Mouse (Mus musculus): ENCODE data around the gene Itgad. TPM values are rescaled to one million over a fixed set of nuclear protein-coding genes. Genes with fewer than 3 reads are reported as not detected.
A peak's percentile ranks its signal among the peaks of the same experiment; 100 is the strongest.

Gene Itgad
- polyA plus RNA-seq, 1 experiment, result 61.3 TPM

DNA sequence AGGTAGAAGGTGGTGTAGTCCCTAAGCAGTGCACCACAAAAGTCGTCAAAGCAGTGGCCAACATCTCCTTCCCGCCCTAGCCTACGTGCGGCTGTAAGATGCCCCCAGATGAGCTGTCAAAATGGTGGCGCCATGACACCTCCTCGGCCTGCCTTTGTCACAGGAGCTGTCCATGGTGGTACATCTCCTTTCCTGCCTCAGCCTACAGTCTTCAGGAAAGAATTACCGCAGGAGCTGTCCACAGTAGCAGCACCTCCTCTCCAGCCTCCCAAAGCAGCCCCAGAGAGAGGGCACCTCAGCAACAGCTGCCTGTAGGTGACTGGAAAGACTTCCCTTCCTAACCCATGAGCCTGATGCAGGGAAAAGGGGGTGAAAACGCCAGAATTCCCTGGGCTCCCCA lies 77.6 kb downstream of the Itgad start:
- TF ChIP-seq CTCF (IDR thresholded peaks at IDR 0.05; ENCODE audit: extremely low read depth, insufficient read depth, insufficient read length, insufficient replicate concordance), result no peak
- TF ChIP-seq POLR2A (IDR thresholded peaks at IDR 0.05; ENCODE audit: low read depth, low read length), result no peak
- no peaks in the 10 kb centered on the region for H3K36me3 ChIP-seq (ENCODE audit: control insufficient read depth, insufficient read depth, low read length)
- no peaks in the 10 kb centered on the region for H3K27me3 ChIP-seq (ENCODE audit: control insufficient read depth, insufficient read depth, low read length)
- no peak overlapping the region for H3K27ac ChIP-seq (ENCODE audit: insufficient read depth, low read length)
- H3K4me1 ChIP-seq (ENCODE audit: control insufficient read depth, insufficient read depth, insufficient read length), result peaks cover under 1% of the 10 kb centered on the region; the same call in 1 of the 2 replicates
- H3K4me3 ChIP-seq (ENCODE audit: extremely low read depth, insufficient read depth, insufficient read length), result no peak overlapping the region
- no peak for DNase-seq (ENCODE audit: low read depth in 1 of 2, low spot score in 2 of 2)
- WGBS, result 48% methylated on average over 8 of the region's 8 CpGs

DNA sequence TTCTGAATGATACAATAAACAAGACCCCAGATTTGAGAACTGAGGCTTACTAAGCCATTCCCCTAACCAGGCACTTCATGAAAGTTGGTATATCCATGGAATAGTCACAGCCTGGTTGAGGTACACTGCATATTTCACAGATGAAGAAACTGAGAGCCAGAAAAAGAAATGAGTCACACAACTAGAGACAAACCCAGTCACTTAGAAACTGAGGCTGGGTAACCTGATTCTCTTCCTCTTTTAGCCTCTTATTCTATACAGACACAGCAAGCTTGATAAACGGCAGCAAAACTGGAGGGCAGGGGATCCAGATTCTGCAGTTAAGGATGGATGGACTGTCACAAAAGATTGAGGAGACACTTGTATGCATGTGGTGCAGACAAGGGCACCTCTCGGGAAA lies 80.6 kb downstream of the Itgad start:
- H3K27me3 ChIP-seq (ENCODE audit: control insufficient read depth, insufficient read depth, low read length), result no peaks in the 10 kb centered on the region
- TF ChIP-seq CTCF (IDR thresholded peaks at IDR 0.05; ENCODE audit: extremely low read depth, insufficient read depth, insufficient read length, insufficient replicate concordance) (no peak), POLR2A (IDR thresholded peaks at IDR 0.05; ENCODE audit: low read depth, low read length) (no peak)
- H3K36me3 ChIP-seq (ENCODE audit: control insufficient read depth, insufficient read depth, low read length), result peaks cover under 1% of the 10 kb centered on the region; the same call in 1 of the 2 replicates
- H3K4me3 ChIP-seq (ENCODE audit: extremely low read depth, insufficient read depth, insufficient read length), result no peak overlapping the region
- H3K27ac ChIP-seq (ENCODE audit: insufficient read depth, low read length), result no peak overlapping the region
- WGBS, result 76% methylated on average over 2 of the region's 2 CpGs
- no peak for DNase-seq (ENCODE audit: low read depth in 1 of 2, low spot score in 2 of 2)
- peaks cover 3% of the 10 kb centered on the region; the same call in 1 of the 2 replicates for H3K4me1 ChIP-seq (ENCODE audit: control insufficient read depth, insufficient read depth, insufficient read length)

DNA sequence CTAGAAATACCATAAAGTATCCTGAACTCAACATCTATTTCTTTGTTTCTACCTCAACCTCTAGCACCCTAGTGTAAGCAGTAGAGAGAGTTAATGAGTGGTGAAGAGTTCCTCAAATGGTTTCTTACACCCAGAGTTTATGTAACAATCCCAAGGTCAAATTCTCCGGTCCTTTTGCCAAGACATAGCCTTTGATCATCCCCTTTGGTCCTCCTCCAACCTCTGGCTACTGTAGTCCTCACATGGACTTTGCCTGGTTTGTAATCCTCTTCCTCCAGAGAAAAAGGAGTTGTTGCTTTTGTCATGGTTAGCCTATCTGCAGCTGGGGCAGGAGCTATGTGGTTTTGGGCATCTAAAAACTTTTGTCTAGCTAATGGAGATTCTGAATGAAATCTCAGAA lies 81.3 kb downstream of the Itgad start:
- no peak overlapping the region for H3K27ac ChIP-seq (ENCODE audit: insufficient read depth, low read length)
- no peaks in the 10 kb centered on the region for H3K27me3 ChIP-seq (ENCODE audit: control insufficient read depth, insufficient read depth, low read length)

DNA sequence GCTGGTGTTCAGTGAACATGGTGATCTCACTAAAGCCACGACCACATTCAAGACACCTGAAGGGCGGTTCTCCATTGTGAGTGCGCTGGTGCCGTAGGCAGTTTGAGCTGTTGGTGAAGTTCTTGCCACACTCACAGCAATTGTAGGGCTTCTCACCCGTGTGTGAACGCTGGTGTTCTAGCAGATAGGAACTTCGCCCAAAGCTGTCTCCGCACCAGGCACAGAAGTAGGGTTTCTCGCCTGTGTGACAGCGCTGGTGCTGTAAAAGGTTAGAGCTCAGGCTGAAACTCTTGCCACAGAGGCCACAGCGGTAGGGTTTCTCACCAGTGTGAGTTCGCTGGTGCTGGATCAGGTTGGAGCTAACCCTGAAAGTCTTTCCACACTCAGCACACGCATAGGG lies 82.2 kb downstream of the Itgad start:
- TF ChIP-seq POLR2A (IDR thresholded peaks at IDR 0.05; ENCODE audit: low read depth, low read length) (no peak), CTCF (IDR thresholded peaks at IDR 0.05; ENCODE audit: extremely low read depth, insufficient read depth, insufficient read length, insufficient replicate concordance) (no peak)
- H3K4me1 ChIP-seq (ENCODE audit: control insufficient read depth, insufficient read depth, insufficient read length), result peaks cover 3% of the 10 kb centered on the region; the same call in 1 of the 2 replicates
- peaks cover 10% of the 10 kb centered on the region for H3K36me3 ChIP-seq (ENCODE audit: control insufficient read depth, insufficient read depth, low read length)
- no peak overlapping the region for H3K27ac ChIP-seq (ENCODE audit: insufficient read depth, low read length)
- no peak overlapping the region for H3K4me3 ChIP-seq (ENCODE audit: extremely low read depth, insufficient read depth, insufficient read length)
- H3K27me3 ChIP-seq (ENCODE audit: control insufficient read depth, insufficient read depth, low read length), result no peaks in the 10 kb centered on the region
- WGBS, result 89% methylated on average over 13 of the region's 13 CpGs
- no peak for DNase-seq (ENCODE audit: low read depth in 1 of 2, low spot score in 2 of 2)

More for the DNA sequence above, 81.3 kb downstream of the Itgad start:
- Histone ChIP-seq H3K36me3 (ENCODE audit: control insufficient read depth, insufficient read depth, low read length) (peaks cover 7% of the 10 kb centered on the region), H3K4me1 (ENCODE audit: control insufficient read depth, insufficient read depth, insufficient read length) (peaks cover 3% of the 10 kb centered on the region; the same call in 1 of the 2 replicates), H3K4me3 (ENCODE audit: extremely low read depth, insufficient read depth, insufficient read length) (no peak overlapping the region)
- no peak for TF ChIP-seq CTCF (IDR thresholded peaks at IDR 0.05; ENCODE audit: extremely low read depth, insufficient read depth, insufficient read length, insufficient replicate concordance)
- TF ChIP-seq POLR2A (IDR thresholded peaks at IDR 0.05; ENCODE audit: low read depth, low read length), result no peak
- DNase-seq (ENCODE audit: low read depth in 1 of 2, low spot score in 2 of 2), result no peak
- 83% methylated on average over 1 of the region's 1 CpGs for WGBS

DNA sequence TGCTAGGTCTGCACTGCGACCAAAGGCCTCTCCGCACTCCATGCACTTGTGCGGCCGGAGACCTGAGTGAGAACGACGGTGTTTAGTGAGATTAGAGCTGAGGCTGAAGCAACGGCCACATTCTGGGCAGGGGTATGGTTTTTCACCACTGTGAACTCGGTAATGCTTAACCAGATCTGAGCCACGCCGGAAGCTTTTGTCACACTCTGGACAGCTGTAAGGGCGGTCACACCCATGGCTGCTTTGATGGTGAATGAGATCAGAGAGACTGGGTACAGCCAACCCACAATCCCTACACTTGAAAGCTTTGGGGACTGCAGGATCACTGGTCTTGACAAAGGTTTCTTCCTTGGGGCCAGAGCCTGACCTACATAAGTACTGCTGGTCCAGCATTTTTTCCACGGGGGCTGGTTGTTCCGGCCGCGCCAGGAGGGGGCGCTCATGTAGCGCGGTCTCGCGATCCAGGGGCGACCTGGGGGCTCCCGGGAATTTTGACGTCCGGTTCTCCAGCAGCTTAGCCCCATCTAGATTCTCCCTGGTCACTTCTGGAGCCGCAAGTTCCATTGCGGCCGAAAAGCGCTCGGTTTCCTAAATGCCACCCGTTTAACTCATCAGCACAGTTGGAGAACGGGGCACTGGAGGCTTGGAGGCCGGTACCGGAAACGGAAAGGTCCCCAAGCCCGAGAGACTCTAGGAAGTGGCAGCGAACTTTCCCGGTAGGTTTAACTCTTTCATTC lies 82.8 kb downstream of the Itgad start, which contains the start of gene Armc5:
TSS of gene Armc5 (plus strand) at position 487 of the 737 bp plus-strand sequence.
- H3K27ac ChIP-seq (ENCODE audit: insufficient read depth, low read length), result peak within 1 kb of the TSS; percentile 99
- peak within 1 kb of the TSS; percentile 82 for H3K4me3 ChIP-seq (ENCODE audit: extremely low read depth, insufficient read depth, insufficient read length)
- peaks cover 3% of the 10 kb centered on the region; the same call in 1 of the 2 replicates for H3K4me1 ChIP-seq (ENCODE audit: control insufficient read depth, insufficient read depth, insufficient read length)
- no peaks in the 10 kb centered on the region for H3K27me3 ChIP-seq (ENCODE audit: control insufficient read depth, insufficient read depth, low read length)
- TF ChIP-seq POLR2A (IDR thresholded peaks at IDR 0.05; ENCODE audit: low read depth, low read length), result no peak
- peak; percentile 66; the same call in 1 of the 2 replicates for TF ChIP-seq CTCF (IDR thresholded peaks at IDR 0.05; ENCODE audit: extremely low read depth, insufficient read depth, insufficient read length, insufficient replicate concordance)
- 23% methylated on average over 37 of the region's 37 CpGs for WGBS
- H3K36me3 ChIP-seq (ENCODE audit: control insufficient read depth, insufficient read depth, low read length), result peaks cover 11% of the 10 kb centered on the region
- peak; percentile 43 to 69 for DNase-seq (ENCODE audit: low read depth in 1 of 2, low spot score in 2 of 2)

DNA sequence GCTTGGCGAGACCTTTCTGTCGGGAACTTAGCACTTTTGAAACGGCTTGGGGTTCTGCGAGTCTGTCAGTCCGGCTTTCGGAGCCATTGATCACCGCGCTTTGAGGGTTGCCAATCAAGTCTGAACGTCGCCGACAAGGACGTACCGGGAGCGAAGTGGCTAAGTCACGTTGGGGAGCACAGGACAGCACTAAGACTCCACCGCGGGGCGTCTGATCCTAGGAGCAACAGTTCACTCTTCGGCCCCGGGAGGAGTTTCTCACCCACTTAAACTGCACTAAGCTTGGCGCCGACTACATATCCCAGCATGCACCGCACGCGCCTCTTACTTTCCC lies 83.4 kb downstream of the Itgad start:
- TF ChIP-seq POLR2A (IDR thresholded peaks at IDR 0.05; ENCODE audit: low read depth, low read length), result no peak
- TF ChIP-seq CTCF (IDR thresholded peaks at IDR 0.05; ENCODE audit: extremely low read depth, insufficient read depth, insufficient read length, insufficient replicate concordance), result no peak
- H3K4me1 ChIP-seq (ENCODE audit: control insufficient read depth, insufficient read depth, insufficient read length), result peaks cover 3% of the 10 kb centered on the region; the same call in 1 of the 2 replicates
- H3K27me3 ChIP-seq (ENCODE audit: control insufficient read depth, insufficient read depth, low read length), result no peaks in the 10 kb centered on the region
- peaks cover 15% of the 10 kb centered on the region for H3K36me3 ChIP-seq (ENCODE audit: control insufficient read depth, insufficient read depth, low read length)
- WGBS, result under 1% methylated on average over 25 of the region's 25 CpGs
- H3K4me3 ChIP-seq (ENCODE audit: extremely low read depth, insufficient read depth, insufficient read length), result peak overlapping the region; percentile 82
- no peak for DNase-seq (ENCODE audit: low read depth in 1 of 2, low spot score in 2 of 2)
- H3K27ac ChIP-seq (ENCODE audit: insufficient read depth, low read length), result peak overlapping the region; percentile 99

Measured in spleen, adult 2 months (tissue).